Mouse (Mus musculus): ENCODE measurements around the gene Ift27.

GRCm38 (mm10) chr15:78179775-78180174, 5.9 kb upstream of the Ift27 start:
- TF ChIP-seq CTCF (IDR thresholded peaks at IDR 0.05; ENCODE audit: borderline replicate concordance, extremely low read depth, insufficient read depth, insufficient read length) = no peak
- no peak for TF ChIP-seq POLR2A (IDR thresholded peaks at IDR 0.05; ENCODE audit: borderline replicate concordance, extremely low read depth, insufficient read depth, insufficient read length, poor library complexity, severe bottlenecking)
